Mouse (Mus musculus): ENCODE results near the gene Olfr524.

Gene Olfr524

GRCm38 (mm10) chr7:140205864-140206263, at the start of gene Olfr524:
Gene Olfr524 (minus strand): TSS chr7:140205964.
- no peak for DNase-seq (ENCODE audit: low spot score)

GRCm38 (mm10) chr7:140253780-140254299, 48.1 kb upstream of the Olfr524 start:
- DNase-seq (ENCODE audit: low spot score) = no peak

GRCm38 (mm10) chr7:140247216-140247615, 41.5 kb upstream of the Olfr524 start, which contains the start of gene 5830411N06Rik:
Gene 5830411N06Rik (plus strand): TSS chr7:140247284.
- DNase-seq (ENCODE audit: low spot score) = no peak

- DNase-seq (ENCODE audit: low spot score) = no peak
Measured at GRCm38 (mm10) chr7:140233696-140234095, 27.9 kb upstream of the Olfr524 start.

- no peak for DNase-seq (ENCODE audit: low spot score)
Measured at GRCm38 (mm10) chr7:140231026-140231425, 25.3 kb upstream of the Olfr524 start.

GRCm38 (mm10) chr7:140228476-140228875, 22.7 kb upstream of the Olfr524 start:
- DNase-seq (ENCODE audit: low spot score) = no peak

- no peak for DNase-seq (ENCODE audit: low spot score)
Measured at GRCm38 (mm10) chr7:140224209-140224608, 18.4 kb upstream of the Olfr524 start.

- DNase-seq (ENCODE audit: low spot score) = no peak
Measured at GRCm38 (mm10) chr7:140220375-140220774, 14.6 kb upstream of the Olfr524 start.

GRCm38 (mm10) chr7:140219268-140219667, 13.5 kb upstream of the Olfr524 start:
- no peak for DNase-seq (ENCODE audit: low spot score)

- DNase-seq (ENCODE audit: low spot score) = no peak
Measured at GRCm38 (mm10) chr7:140217967-140218366, 12.2 kb upstream of the Olfr524 start, which contains the start of gene Cd163l1. Gene Cd163l1 (plus strand): TSS chr7:140218267.

GRCm38 (mm10) chr7:140213841-140214240, 8.1 kb upstream of the Olfr524 start:
- no peak for DNase-seq (ENCODE audit: low spot score)

GRCm38 (mm10) chr7:140208677-140209076, 2.9 kb upstream of the Olfr524 start:
- no peak for DNase-seq (ENCODE audit: low spot score)

GRCm38 (mm10) chr7:140208153-140208552, 2.4 kb upstream of the Olfr524 start:
- no peak for DNase-seq (ENCODE audit: low spot score)

- no peak for DNase-seq (ENCODE audit: low spot score)
Measured at GRCm38 (mm10) chr7:140206904-140207303, 1.1 kb upstream of the Olfr524 start.

- no peak for DNase-seq (ENCODE audit: low spot score)
Measured at GRCm38 (mm10) chr7:140201090-140201489, 4.7 kb downstream of the Olfr524 start.

- no peak for DNase-seq (ENCODE audit: low spot score)
Measured at GRCm38 (mm10) chr7:140196002-140196401, 9.8 kb downstream of the Olfr524 start.

GRCm38 (mm10) chr7:140194031-140194430, 11.7 kb downstream of the Olfr524 start:
- DNase-seq (ENCODE audit: low spot score) = no peak

- DNase-seq (ENCODE audit: low spot score) = no peak
Measured at GRCm38 (mm10) chr7:140192851-140193250, 12.9 kb downstream of the Olfr524 start.

GRCm38 (mm10) chr7:140192445-140192844, 13.3 kb downstream of the Olfr524 start:
- no peak for DNase-seq (ENCODE audit: low spot score)

GRCm38 (mm10) chr7:140190435-140190834, 15.3 kb downstream of the Olfr524 start:
- DNase-seq (ENCODE audit: low spot score) = no peak

GRCm38 (mm10) chr7:140188391-140189328, 17.1 kb downstream of the Olfr524 start:
- DNase-seq (ENCODE audit: low spot score) = no peak

GRCm38 (mm10) chr7:140187721-140188390, 17.9 kb downstream of the Olfr524 start:
- no peak for DNase-seq (ENCODE audit: low spot score)
